Mouse (Mus musculus) midbrain, embryonic 10.5 days (tissue): ENCODE data around the gene Gas2l2. TPM values are rescaled to one million over a fixed set of nuclear protein-coding genes. Genes with fewer than 3 reads are reported as not detected.

Experiments
- DNase-seq: peaks from one replicate; pipeline ENCODE4 v3.0.0-alpha.2; 2017; ENCODE audit warnings: low spot score
- H3K27ac ChIP-seq: fragments of 300-500 bp; sonication (generic); replicated peaks from 2 replicates; pipeline ENCODE4 v1.5.1; 2016; ENCODE audit warnings: mild to moderate bottlenecking
- H3K27me3 ChIP-seq: fragments of 300-500 bp; sonication (generic); 2 replicates; pipeline ENCODE4 v1.6.1; 2016; ENCODE audit warnings: low read depth, mild to moderate bottlenecking; ENCODE audit not compliant: poor library complexity, severe bottlenecking
- H3K36me3 ChIP-seq: fragments of 300-500 bp; sonication (generic); 2 replicates; pipeline ENCODE4 v1.6.1; 2016; ENCODE audit warnings: mild to moderate bottlenecking, moderate library complexity
- H3K4me1 ChIP-seq: fragments of 300-500 bp; sonication (generic); 2 replicates; pipeline ENCODE4 v1.6.1; 2016
- H3K4me3 ChIP-seq: fragments of 300-500 bp; sonication (generic); 2 replicates; pipeline ENCODE4 v1.5.1; 2016; ENCODE audit warnings: mild to moderate bottlenecking, moderate library complexity
- H3K9me3 ChIP-seq: fragments of 300-500 bp; sonication (generic); replicated peaks from 2 replicates; pipeline ENCODE4 v1.6.1; 2016; ENCODE audit warnings: mild to moderate bottlenecking
- WGBS: fragments of 180-500 bp; shearing (Covaris S2); methylation state at CpG from one replicate; pipeline ENCODE4 v1.1.7; 2016; 5-methylcytosine and 5-hydroxymethylcytosine counted together
- polyA plus RNA-seq: library from polyadenylated mRNA; unstranded; fragments of >200 nt; fragmentation: Nextera tagmentation; extraction: Ambion mirVana; gene quantifications from 2 replicates; pipeline ENCODE4 v1.2.1, GENCODE M21; 2016

Gene Gas2l2
- polyA plus RNA-seq, 1 experiment from 2014 or later, result not detected

DNA sequence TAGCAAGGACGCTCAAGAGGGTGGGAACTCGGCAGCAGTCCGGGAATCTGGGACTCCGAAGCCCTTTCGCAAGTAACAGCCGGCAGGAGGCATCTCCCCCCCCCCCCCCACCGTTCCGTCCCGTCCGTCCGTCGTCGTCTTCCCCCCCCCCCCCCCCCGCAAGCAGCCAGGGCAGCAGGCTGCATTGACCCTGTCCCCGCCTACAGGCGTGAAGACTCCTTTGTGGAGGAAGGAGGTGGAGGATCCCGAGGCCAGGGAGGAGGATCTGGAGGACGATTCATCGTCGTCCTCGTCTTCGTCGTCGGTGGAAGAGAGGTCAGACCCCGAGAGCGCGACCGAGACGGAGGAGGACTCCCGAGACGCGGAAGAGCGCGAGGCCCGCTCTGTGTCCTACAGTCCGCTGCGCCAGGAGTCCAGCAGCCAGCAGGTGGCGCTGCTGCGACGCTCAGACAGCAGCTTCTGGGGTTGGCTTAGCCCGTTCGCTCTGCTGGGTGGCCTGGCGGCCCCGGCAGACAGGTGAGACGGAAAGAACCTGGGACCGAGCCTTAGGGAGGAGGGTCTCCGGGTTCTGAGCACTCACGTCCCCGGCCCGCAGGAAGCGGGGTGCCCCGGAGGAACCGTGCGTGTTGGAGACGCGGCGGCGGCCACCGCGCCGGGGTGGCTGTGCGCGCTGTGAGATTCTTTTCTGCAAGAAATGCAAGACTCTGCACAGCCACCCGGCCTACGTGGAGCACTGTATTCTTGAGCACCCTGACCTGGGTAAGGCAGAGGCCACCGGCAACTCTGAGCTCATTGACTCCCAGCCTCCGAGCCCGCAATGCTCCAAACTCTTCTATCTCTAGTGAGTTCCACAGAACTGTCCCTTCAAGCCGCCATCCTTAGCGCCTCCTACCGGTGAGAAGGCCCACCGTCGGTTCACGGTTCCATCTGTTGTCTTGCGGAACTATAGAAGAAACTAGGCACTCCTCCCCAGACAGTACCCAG, 11.1 kb upstream of the Gas2l2 start:
- Histone ChIP-seq H3K27ac (peak overlapping the region; percentile 79), H3K9me3 (no peaks in the 10 kb centered on the region), H3K4me1 (peaks cover 41% of the 10 kb centered on the region), H3K27me3 (peaks cover 70% of the 10 kb centered on the region), H3K4me3 (peak overlapping the region; percentile 74), H3K36me3 (no peaks in the 10 kb centered on the region)
- under 1% methylated on average over 67 of the region's 75 CpGs for WGBS
- DNase-seq, result peak; percentile 87

DNA sequence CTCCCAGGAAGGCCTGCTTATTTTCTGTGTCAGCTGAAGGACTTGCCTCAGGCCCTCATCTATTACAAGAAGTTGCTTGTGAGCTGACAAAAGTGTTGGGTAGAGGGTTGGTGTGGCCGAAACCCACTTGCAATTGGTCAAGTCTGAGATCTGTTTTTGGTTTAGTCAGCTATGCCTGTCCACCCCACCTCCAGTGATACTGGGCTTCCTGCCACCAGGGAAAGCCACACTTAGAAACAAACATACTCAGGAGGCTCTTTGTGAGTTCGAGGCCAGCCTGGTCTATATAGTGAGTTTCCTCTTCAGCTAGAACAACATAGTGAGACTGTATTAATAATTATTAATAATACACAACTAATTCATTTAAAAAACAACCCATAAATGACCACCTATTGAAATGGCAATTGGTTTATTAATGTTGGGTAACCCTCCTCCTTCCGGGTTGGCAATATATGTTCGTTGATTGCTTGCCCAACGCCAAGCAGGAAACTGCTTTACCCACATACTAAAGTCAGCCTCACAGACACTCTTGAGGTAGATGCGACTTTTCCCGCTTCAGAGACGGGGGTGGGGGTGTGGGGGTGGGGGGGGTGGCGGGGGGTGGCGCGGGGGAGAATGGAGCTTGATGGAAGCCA, 10.3 kb upstream of the Gas2l2 start:
- WGBS, result 38% methylated on average over 11 of the region's 11 CpGs
- no peak for DNase-seq
- Histone ChIP-seq H3K4me3 (peak overlapping the region; percentile 74), H3K9me3 (no peaks in the 10 kb centered on the region), H3K27ac (peak overlapping the region; percentile 79), H3K27me3 (peaks cover 61% of the 10 kb centered on the region), H3K36me3 (no peaks in the 10 kb centered on the region), H3K4me1 (peaks cover 35% of the 10 kb centered on the region)

DNA sequence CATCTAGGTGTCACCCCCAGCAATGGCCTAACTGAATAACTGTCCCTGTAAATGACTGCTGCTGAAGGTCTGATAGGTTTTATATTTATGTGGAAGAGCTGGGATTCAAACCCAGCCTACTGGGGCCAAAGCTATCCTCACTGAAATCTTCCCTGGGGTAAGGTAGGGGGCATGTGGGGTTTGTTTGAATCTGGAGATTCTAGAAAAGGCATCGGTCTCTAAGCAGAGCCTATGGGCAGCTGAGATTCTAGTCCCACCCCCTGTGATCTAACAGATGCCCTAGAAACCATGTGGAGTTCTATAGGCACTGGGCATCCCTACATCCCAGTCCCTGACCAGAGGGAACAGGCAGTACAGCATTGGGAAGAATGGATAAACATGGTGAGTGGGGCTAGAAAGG, 8.1 kb upstream of the Gas2l2 start, which contains the start of gene 1700020L24Rik:
Gene 1700020L24Rik, plus strand, starts transcription at position 301 of the 400 bp plus-strand sequence.
- Histone ChIP-seq H3K27ac (no peak within 1 kb of the TSS), H3K4me1 (peaks cover 19% of the 10 kb centered on the region), H3K9me3 (no peaks in the 10 kb centered on the region), H3K36me3 (no peaks in the 10 kb centered on the region), H3K4me3 (no peak within 1 kb of the TSS), H3K27me3 (peaks cover 40% of the 10 kb centered on the region)
- DNase-seq, result no peak
- WGBS, result 86% methylated on average over 1 of the region's 1 CpGs

DNA sequence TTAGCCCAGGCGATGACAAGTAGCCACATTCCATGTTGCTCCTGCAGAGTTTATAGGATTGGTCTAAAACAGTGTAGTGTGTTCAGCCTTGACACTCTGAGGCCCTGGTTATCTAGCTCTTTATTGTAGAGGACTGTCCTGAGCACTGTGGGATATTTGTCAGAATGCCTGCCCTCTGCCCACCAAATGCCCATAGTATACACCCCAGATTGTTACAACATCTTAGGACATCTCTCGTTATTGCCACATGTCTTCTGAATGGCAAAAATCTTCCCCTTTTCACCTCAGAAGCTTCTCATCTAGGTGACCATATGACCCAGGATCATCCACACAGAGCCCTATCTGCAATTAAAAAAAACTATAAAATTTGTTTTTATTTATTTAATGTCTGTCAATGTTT, 3.3 kb upstream of the Gas2l2 start:
- 75% methylated on average over 2 of the region's 2 CpGs for WGBS
- no peaks in the 10 kb centered on the region for H3K9me3 ChIP-seq
- peaks cover 10% of the 10 kb centered on the region for H3K4me1 ChIP-seq
- H3K27ac ChIP-seq, result no peak overlapping the region
- H3K27me3 ChIP-seq, result peaks cover 29% of the 10 kb centered on the region
- no peak overlapping the region for H3K4me3 ChIP-seq
- no peaks in the 10 kb centered on the region for H3K36me3 ChIP-seq
- no peak for DNase-seq

DNA sequence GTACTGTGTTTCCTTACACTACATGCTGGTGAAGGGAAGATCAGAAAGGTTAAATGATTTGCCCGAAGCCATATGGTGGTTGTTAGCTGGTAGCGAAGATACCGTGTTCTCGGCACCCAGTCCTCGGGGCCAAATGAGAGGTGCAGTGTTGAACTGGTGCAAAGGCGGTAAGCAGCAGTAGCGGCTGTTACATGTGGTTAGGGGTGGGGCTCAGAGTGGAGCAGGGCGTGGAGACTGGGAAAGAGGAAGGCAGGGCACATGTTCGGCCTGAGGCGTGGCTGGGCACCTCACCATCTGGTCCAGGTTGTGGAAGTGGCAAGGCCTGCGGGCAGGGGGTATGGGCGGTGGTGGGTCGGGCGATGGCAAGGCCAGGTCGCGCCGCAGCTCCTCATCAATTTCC, 2.3 kb downstream of the Gas2l2 start:
- H3K36me3 ChIP-seq, result no peaks in the 10 kb centered on the region
- H3K9me3 ChIP-seq, result no peaks in the 10 kb centered on the region
- no peak overlapping the region for H3K4me3 ChIP-seq
- peaks cover 10% of the 10 kb centered on the region for H3K4me1 ChIP-seq
- H3K27ac ChIP-seq, result no peak overlapping the region
- H3K27me3 ChIP-seq, result peaks cover 59% of the 10 kb centered on the region
- DNase-seq, result no peak
- 51% methylated on average over 17 of the region's 17 CpGs for WGBS

DNA sequence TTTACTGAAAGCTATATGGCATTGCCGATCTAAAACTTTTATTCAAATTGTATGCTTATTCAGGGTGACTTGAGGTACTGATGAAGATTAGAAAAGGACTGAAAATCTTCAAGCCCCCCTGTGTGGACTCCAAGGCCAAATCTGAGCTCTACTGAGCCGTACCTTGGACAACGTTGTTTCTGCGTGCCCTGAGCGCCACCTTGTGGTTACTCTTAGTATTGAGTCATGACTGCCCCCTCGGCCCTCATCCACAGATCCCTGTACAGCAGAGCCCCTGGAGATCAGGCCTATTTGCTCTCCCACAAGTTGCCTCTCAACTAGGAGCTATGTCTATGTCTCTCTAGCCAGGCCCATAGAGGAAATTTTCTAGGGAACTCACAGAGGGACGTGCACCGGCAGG, 4.6 kb downstream of the Gas2l2 start:
- H3K4me1 ChIP-seq, result peaks cover 6% of the 10 kb centered on the region
- 7% methylated on average over 8 of the region's 8 CpGs for WGBS
- DNase-seq, result peak; percentile 76
- no peak overlapping the region for H3K27ac ChIP-seq
- no peaks in the 10 kb centered on the region for H3K9me3 ChIP-seq
- H3K27me3 ChIP-seq, result peaks cover 77% of the 10 kb centered on the region
- H3K36me3 ChIP-seq, result no peaks in the 10 kb centered on the region
- H3K4me3 ChIP-seq, result no peak overlapping the region

DNA sequence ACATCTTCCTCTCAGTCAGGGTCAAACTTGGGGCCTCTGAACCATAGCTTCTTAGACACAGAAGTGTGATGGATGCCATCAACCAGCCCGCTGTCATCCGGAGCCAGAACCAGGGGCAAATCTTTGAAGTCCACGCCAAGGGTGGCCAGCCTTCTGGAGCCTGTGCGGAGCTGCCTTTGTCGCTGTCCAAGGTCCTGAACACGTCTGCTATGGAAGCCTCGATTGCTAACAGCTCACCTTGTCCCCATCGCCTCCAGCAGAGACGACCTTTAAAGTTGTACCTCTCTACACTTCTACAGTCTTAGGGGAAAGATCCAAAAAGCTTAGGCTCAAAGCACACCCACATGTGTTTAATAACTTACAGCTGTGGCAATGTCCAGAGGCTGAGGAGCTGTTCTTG, 8.0 kb downstream of the Gas2l2 start:
- H3K27ac ChIP-seq, result no peak overlapping the region
- H3K4me3 ChIP-seq, result no peak overlapping the region
- H3K27me3 ChIP-seq, result peaks cover 78% of the 10 kb centered on the region
- DNase-seq, result peak; percentile 63
- H3K9me3 ChIP-seq, result no peaks in the 10 kb centered on the region
- no peaks in the 10 kb centered on the region for H3K36me3 ChIP-seq
- 4% methylated on average over 9 of the region's 9 CpGs for WGBS
- peaks cover 7% of the 10 kb centered on the region for H3K4me1 ChIP-seq

DNA sequence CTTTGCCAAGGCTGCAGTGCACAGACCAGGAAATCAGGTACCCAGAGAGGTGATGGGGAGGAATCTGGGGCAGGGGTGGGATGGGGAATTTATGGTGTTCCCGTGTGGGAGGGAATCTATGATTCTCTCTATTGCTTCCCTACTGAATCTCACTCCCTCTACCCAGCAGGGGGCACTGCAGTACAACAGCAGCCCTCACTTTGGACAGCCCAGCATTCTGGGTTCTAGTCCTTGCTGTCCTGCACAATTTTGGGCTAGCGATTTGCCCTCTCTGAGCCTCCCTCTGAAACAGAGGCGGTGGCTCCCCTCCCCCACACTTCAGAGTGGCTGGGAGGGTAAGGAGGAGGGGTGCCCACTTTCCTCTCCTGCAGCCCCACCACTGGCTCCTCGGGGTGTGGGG, 8.9 kb downstream of the Gas2l2 start:
- H3K4me1 ChIP-seq, result peaks cover 7% of the 10 kb centered on the region
- H3K4me3 ChIP-seq, result no peak overlapping the region
- H3K27me3 ChIP-seq, result peaks cover 69% of the 10 kb centered on the region
- no peaks in the 10 kb centered on the region for H3K36me3 ChIP-seq
- 35% methylated on average over 4 of the region's 4 CpGs for WGBS
- H3K27ac ChIP-seq, result no peak overlapping the region
- no peaks in the 10 kb centered on the region for H3K9me3 ChIP-seq
- no peak for DNase-seq

DNA sequence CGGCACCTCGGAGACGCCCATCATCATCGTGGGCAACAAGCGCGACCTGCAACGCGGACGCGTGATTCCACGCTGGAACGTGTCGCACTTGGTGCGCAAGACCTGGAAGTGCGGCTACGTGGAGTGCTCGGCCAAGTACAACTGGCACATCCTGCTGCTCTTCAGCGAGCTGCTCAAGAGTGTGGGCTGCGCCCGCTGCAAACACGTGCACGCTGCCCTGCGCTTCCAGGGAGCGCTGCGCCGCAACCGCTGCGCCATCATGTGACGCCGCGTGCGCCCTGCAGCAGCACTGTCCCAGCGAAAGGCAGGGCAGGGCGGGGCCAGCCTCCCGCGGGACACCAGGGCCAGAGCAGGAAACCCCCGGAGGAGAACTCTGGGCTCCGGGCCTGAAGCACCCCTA, 10.7 kb downstream of the Gas2l2 start:
- peak; percentile 34 for DNase-seq
- Histone ChIP-seq H3K27me3 (peaks cover 67% of the 10 kb centered on the region), H3K4me1 (peaks cover 7% of the 10 kb centered on the region), H3K9me3 (no peaks in the 10 kb centered on the region), H3K27ac (no peak overlapping the region), H3K36me3 (no peaks in the 10 kb centered on the region), H3K4me3 (peak overlapping the region; percentile 35)
- 6% methylated on average over 38 of the region's 38 CpGs for WGBS

DNA sequence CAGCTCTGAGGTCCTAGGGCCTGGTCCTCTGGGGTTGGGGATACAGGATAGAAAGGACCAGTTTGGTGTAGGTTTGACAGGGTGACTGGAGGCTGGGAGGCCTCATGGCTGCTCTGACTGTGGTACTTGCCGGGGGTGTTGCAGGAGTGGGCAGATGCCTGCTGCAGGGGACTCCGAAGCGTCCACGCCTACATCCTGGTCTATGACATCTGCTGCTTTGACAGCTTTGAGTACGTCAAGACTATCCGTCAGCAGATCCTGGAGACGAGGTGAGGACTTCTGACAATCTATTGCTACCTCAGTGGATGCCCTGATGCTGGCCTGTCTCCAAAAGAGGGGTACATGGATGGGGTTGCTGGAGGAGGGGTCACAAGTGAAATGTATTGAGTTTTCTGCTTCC, 11.5 kb downstream of the Gas2l2 start:
- H3K27me3 ChIP-seq, result peaks cover 70% of the 10 kb centered on the region
- no peak overlapping the region for H3K27ac ChIP-seq
- WGBS, result 88% methylated on average over 7 of the region's 7 CpGs
- H3K4me1 ChIP-seq, result peaks cover 7% of the 10 kb centered on the region
- no peak for DNase-seq
- H3K36me3 ChIP-seq, result no peaks in the 10 kb centered on the region
- H3K4me3 ChIP-seq, result no peak overlapping the region
- no peaks in the 10 kb centered on the region for H3K9me3 ChIP-seq

DNA sequence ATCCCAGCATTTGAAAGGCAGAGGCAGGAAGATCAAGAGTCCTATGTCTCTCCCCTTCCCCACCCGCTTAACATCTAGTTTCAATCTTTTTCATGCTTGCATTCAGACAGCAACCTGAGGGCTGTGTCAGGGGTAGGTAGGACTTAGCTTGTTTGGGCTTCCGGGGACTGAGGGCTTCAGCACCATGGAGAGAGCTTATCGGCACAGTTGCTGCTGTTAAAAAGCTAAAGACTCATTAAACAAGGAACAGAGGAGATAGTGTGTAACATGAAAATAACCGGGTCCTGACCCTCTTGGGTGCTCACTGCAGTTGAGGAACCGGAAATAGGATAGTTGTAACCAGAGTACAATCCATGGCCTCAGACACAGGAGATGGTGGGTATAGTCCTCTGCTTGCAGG, 12.2 kb downstream of the Gas2l2 start:
- no peaks in the 10 kb centered on the region for H3K36me3 ChIP-seq
- no peak overlapping the region for H3K27ac ChIP-seq
- no peak overlapping the region for H3K4me3 ChIP-seq
- H3K4me1 ChIP-seq, result peaks cover 7% of the 10 kb centered on the region
- 16% methylated on average over 5 of the region's 5 CpGs for WGBS
- DNase-seq, result peak; percentile 45
- peaks cover 68% of the 10 kb centered on the region for H3K27me3 ChIP-seq
- no peaks in the 10 kb centered on the region for H3K9me3 ChIP-seq

DNA sequence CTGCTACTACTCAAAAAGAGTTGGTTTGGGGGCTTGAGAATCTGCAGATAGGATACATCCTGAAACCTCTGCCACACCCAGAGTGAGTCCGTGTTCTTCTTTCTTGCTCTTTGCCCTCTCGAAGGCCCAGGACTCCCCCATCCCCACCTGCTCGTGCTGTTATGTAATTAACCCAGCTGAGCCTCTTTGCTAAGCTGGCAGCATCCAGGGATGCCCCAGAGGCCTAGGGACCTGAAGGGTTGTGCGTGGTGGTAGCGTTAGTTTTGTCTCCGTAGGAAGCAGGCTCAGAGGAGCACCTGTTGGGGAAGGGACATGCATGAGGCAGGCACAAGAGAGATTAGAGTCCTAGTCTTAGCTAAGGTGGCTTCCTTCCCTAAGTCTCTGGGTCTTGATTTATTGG, 18.7 kb downstream of the Gas2l2 start:
- no peak overlapping the region for H3K27ac ChIP-seq

DNA sequence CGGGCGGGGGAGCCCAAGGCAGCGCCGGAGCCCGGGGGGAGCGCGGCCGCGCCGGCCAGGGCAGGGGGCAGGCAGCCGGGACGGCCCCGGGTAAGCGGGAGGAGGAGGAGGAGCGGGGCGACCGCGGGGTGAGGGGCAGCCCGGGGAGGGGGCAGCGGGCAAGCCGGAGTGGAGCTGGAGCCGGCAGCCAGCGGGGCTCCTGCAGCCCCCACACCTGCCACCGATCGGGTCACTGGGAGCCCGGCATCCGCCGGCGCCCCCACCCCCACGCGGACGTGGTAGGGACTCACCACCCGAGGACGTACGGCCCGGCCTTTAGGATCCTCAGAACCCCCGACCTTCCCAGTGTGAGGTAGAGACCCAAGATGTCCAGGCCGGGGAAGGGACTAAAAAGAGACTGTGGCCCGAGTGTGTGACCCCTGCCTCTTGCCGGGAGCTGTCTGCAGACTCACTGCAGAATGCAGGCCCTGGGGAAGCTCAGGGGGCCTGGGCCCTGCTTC, 19.4 kb downstream of the Gas2l2 start:
- Histone ChIP-seq H3K4me3 (peak overlapping the region; percentile 91), H3K4me1 (peaks cover 29% of the 10 kb centered on the region), H3K27ac (peak overlapping the region; percentile 91), H3K9me3 (no peaks in the 10 kb centered on the region), H3K36me3 (no peaks in the 10 kb centered on the region), H3K27me3 (peaks cover 39% of the 10 kb centered on the region)
- WGBS, result under 1% methylated on average over 37 of the region's 40 CpGs
- peak; percentile 47 for DNase-seq

More for the DNA sequence above, 18.7 kb downstream of the Gas2l2 start:
- Histone ChIP-seq H3K27me3 (peaks cover 39% of the 10 kb centered on the region), H3K4me1 (peaks cover 29% of the 10 kb centered on the region), H3K9me3 (no peaks in the 10 kb centered on the region), H3K36me3 (no peaks in the 10 kb centered on the region), H3K4me3 (peak overlapping the region; percentile 91)
- 31% methylated on average over 6 of the region's 6 CpGs for WGBS
- DNase-seq, result no peak
